Comparison of ENCODE assay signal across 20 mouse cellular contexts in genomic region chr9:20983169-20983568, GRCm38 (mm10). TPM values are rescaled to one million over a fixed set of nuclear protein-coding genes. Genes with fewer than 3 reads are reported as not detected.
A peak's percentile ranks its signal among the peaks of the same experiment; 100 is the strongest.
DNase-seq lines count a peak whose midpoint lies in the region; ATAC-seq and TF ChIP-seq lines count a peak whose summit lies in the region.
"Had no signal": no experiment of that assay in that cellular context is flagged by ENCODE, and none has a peak within 500 bp of the region (broad histone marks: within the 10 kb centered on the region; RNA-seq: fewer than 3 reads in every experiment).

No protein-coding gene starts in this region.

- H3K27me3 ChIP-seq in kidney, embryonic 16.5 days (ENCODE audit: insufficient read depth, low read length), result no peaks in the 10 kb centered on the region
- H3K27me3 ChIP-seq in ES-Bruce4 (ENCODE audit: control insufficient read depth, insufficient read depth, low read length, poor library complexity, severe bottlenecking), result no peaks in the 10 kb centered on the region
- no peaks in the 10 kb centered on the region for H3K27me3 ChIP-seq in embryonic facial prominence, embryonic 11.5 days (ENCODE audit: control insufficient read depth, insufficient read depth, low read length)
- H3K27me3 ChIP-seq: embryonic facial prominence, embryonic 15.5 days; limb, embryonic 15.5 days had no signal

- DNase-seq in kidney, adult 11 months, result no peak
- DNase-seq in embryonic facial prominence, embryonic 11.5 days (ENCODE audit: low spot score), result peak; percentile 26
- peak; percentile 54 for DNase-seq in thymus, postnatal 14 days
- no peak for DNase-seq in urinary bladder, adult 18-20 months (ENCODE audit: low spot score in 2 of 2)
- DNase-seq in layer of hippocampus, adult 18-20 months (ENCODE audit: low spot score in 2 of 2), result no peak
- DNase-seq: adrenal gland, postnatal 25 days; cerebellum, postnatal 14 days; heart, adult 2 months; heart, postnatal 14 days; kidney, postnatal 36 days; lung, adult 18-20 months had no signal

- no peak for TF ChIP-seq CTCF in ES-Bruce4 (IDR thresholded peaks at IDR 0.05; ENCODE audit: low read depth, low read length)

- H3K9me3 ChIP-seq in kidney, embryonic 16.5 days (ENCODE audit: low read length), result no peaks in the 10 kb centered on the region
- H3K9me3 ChIP-seq in ES-Bruce4 (replicated peaks; ENCODE audit: control insufficient read depth, insufficient read depth, low read length, poor library complexity, severe bottlenecking), result no peaks in the 10 kb centered on the region
- H3K9me3 ChIP-seq in embryonic facial prominence, embryonic 11.5 days (replicated peaks; ENCODE audit: control insufficient read depth, low read length), result no peaks in the 10 kb centered on the region
- H3K9me3 ChIP-seq: embryonic facial prominence, embryonic 15.5 days; forebrain, embryonic 13.5 days; limb, embryonic 15.5 days had no signal

- H3K36me3 ChIP-seq in kidney, embryonic 16.5 days (ENCODE audit: insufficient read depth, low read length), result no peaks in the 10 kb centered on the region
- H3K36me3 ChIP-seq in ES-Bruce4 (ENCODE audit: control insufficient read depth, insufficient read depth, low read length, poor library complexity, severe bottlenecking), result no peaks in the 10 kb centered on the region
- H3K36me3 ChIP-seq in embryonic facial prominence, embryonic 11.5 days (replicated peaks; ENCODE audit: control insufficient read depth, insufficient read depth, low read depth, low read length), result no peaks in the 10 kb centered on the region
- H3K36me3 ChIP-seq: embryonic facial prominence, embryonic 15.5 days; limb, embryonic 15.5 days had no signal

- peak; percentile 34 for TF ChIP-seq POLR2A in ES-Bruce4 (IDR thresholded peaks at IDR 0.05; ENCODE audit: insufficient read depth, low read length)

- ATAC-seq in kidney, embryonic 16.5 days (ENCODE audit: low FRiP score, low TSS enrichment), result no peak
- no peak for ATAC-seq in embryonic facial prominence, embryonic 11.5 days (replicated peaks; ENCODE audit: insufficient number of reproducible peaks, low FRiP score, low TSS enrichment, low read depth)
- ATAC-seq in cerebellum, adult (ENCODE audit: insufficient number of reproducible peaks, low FRiP score, low TSS enrichment), result no peak
- ATAC-seq: forebrain, embryonic 13.5 days; hindbrain, embryonic 16.5 days had no signal

- no peak overlapping the region for H3K4me2 ChIP-seq in kidney, embryonic 16.5 days (replicated peaks; ENCODE audit: low read depth, low read length)
- H3K4me2 ChIP-seq in embryonic facial prominence, embryonic 11.5 days (ENCODE audit: low read depth, low read length), result no peak overlapping the region
- H3K4me2 ChIP-seq: embryonic facial prominence, embryonic 15.5 days; forebrain, embryonic 13.5 days; limb, embryonic 15.5 days had no signal

- 0 out of 2 replicates have a peak overlapping the region, but pooled peaks have one; percentile 9 for H3K27ac ChIP-seq in kidney, embryonic 16.5 days (ENCODE audit: low read length)
- peak overlapping the region; percentile 91 for H3K27ac ChIP-seq in ES-Bruce4 (ENCODE audit: insufficient read depth, low read length)
- no peak overlapping the region for H3K27ac ChIP-seq in embryonic facial prominence, embryonic 11.5 days (replicated peaks; ENCODE audit: low read depth, low read length)
- H3K27ac ChIP-seq: embryonic facial prominence, embryonic 15.5 days; forebrain, embryonic 13.5 days; heart, adult 2 months; left cerebral cortex, adult 2 months; limb, embryonic 15.5 days had no signal

- 16% methylated on average over 5 of the region's 5 CpGs for WGBS in kidney, embryonic 16.5 days
- WGBS in embryonic facial prominence, embryonic 11.5 days, result 24% methylated on average over 5 of the region's 5 CpGs

- H3K4me1 ChIP-seq in kidney, embryonic 16.5 days (ENCODE audit: insufficient read depth, low read length), result peaks cover 13% of the 10 kb centered on the region; the same call in 1 of the 2 replicates
- peaks cover 10% of the 10 kb centered on the region for H3K4me1 ChIP-seq in ES-Bruce4 (ENCODE audit: control insufficient read depth, insufficient read depth, low read length)
- no peaks in the 10 kb centered on the region for H3K4me1 ChIP-seq in embryonic facial prominence, embryonic 11.5 days (ENCODE audit: control insufficient read depth, insufficient read depth, low read length)
- H3K4me1 ChIP-seq: forebrain, embryonic 13.5 days had no signal

- TF ChIP-seq EP300 in ES-Bruce4 (IDR thresholded peaks at IDR 0.05; ENCODE audit: insufficient read depth, low read depth, low read length), result peak; percentile 97

- no peak overlapping the region for H3K4me3 ChIP-seq in kidney, embryonic 16.5 days (ENCODE audit: low read length)
- peak overlapping the region; percentile 61 for H3K4me3 ChIP-seq in ES-Bruce4 (ENCODE audit: low read depth, low read length)
- H3K4me3 ChIP-seq in embryonic facial prominence, embryonic 11.5 days (ENCODE audit: low read depth, low read length), result no peak overlapping the region
- H3K4me3 ChIP-seq: embryonic facial prominence, embryonic 15.5 days; forebrain, embryonic 13.5 days; heart, adult 2 months; left cerebral cortex, adult 2 months; limb, embryonic 15.5 days had no signal

- H3K9ac ChIP-seq in kidney, embryonic 16.5 days (replicated peaks; ENCODE audit: low read length), result no peak overlapping the region
- peak overlapping the region; percentile 79 for H3K9ac ChIP-seq in ES-Bruce4 (ENCODE audit: low read depth, poor library complexity, severe bottlenecking)
- H3K9ac ChIP-seq in embryonic facial prominence, embryonic 11.5 days (replicated peaks; ENCODE audit: low read length), result no peak overlapping the region
- H3K9ac ChIP-seq: embryonic facial prominence, embryonic 15.5 days; forebrain, embryonic 13.5 days; limb, embryonic 15.5 days had no signal

RNA-seq across cellular contexts. Expression of gene S1pr2, which starts 6.6 kb away (rescaled TPM):
- 35.1 and 37.7 TPM in 2 replicates for polyA plus RNA-seq in kidney, embryonic 16.5 days (2015; fragmentation: Nextera tagmentation; extraction: Ambion mirVana)
- 14.1 and 19.9 TPM in 2 replicates for polyA plus RNA-seq in ES-Bruce4 (2011; ENCODE audit: insufficient read depth, insufficient read length, low read depth, missing spikeins)
- polyA plus RNA-seq in embryonic facial prominence, embryonic 11.5 days (2014; fragmentation: Nextera tagmentation; extraction: Ambion mirVana), result 37.5 and 43.6 TPM in 2 replicates
- total RNA-seq in layer of hippocampus, adult 18-20 months (2021), result 1 to 10 TPM; 1.6 to 2.1 TPM

RNA-seq across cellular contexts. Expression of gene Mrpl4, which starts 19.4 kb away (rescaled TPM):
- 161 and 169 TPM in 2 replicates for polyA plus RNA-seq in kidney, embryonic 16.5 days (2015; fragmentation: Nextera tagmentation; extraction: Ambion mirVana)
- polyA plus RNA-seq in ES-Bruce4 (2011; ENCODE audit: insufficient read depth, insufficient read length, low read depth, missing spikeins), result 45.1 and 50.9 TPM in 2 replicates
- polyA plus RNA-seq in embryonic facial prominence, embryonic 11.5 days (2014; fragmentation: Nextera tagmentation; extraction: Ambion mirVana), result 139 and 147 TPM in 2 replicates
- total RNA-seq in layer of hippocampus, adult 18-20 months (2021), result 10 to 100 TPM; 61.0 to 61.9 TPM

RNA-seq across cellular contexts. Expression of gene Dnmt1, which starts 23.5 kb away (rescaled TPM):
- 107 and 110 TPM in 2 replicates for polyA plus RNA-seq in kidney, embryonic 16.5 days (2015; fragmentation: Nextera tagmentation; extraction: Ambion mirVana)
- 115 and 120 TPM in 2 replicates for polyA plus RNA-seq in ES-Bruce4 (2011; ENCODE audit: insufficient read depth, insufficient read length, low read depth, missing spikeins)
- 82.0 and 88.1 TPM in 2 replicates for polyA plus RNA-seq in embryonic facial prominence, embryonic 11.5 days (2014; fragmentation: Nextera tagmentation; extraction: Ambion mirVana)
- total RNA-seq in layer of hippocampus, adult 18-20 months (2021), result 10 to 100 TPM; 32.1 to 34.7 TPM

RNA-seq across cellular contexts. Expression of gene Icam1, which starts 32.6 kb away (rescaled TPM):
- 14.2 and 18.0 TPM in 2 replicates for polyA plus RNA-seq in kidney, embryonic 16.5 days (2015; fragmentation: Nextera tagmentation; extraction: Ambion mirVana)
- polyA plus RNA-seq in ES-Bruce4 (2011; ENCODE audit: insufficient read depth, insufficient read length, low read depth, missing spikeins), result 24.9 and 25.7 TPM in 2 replicates
- 4.5 and 5.8 TPM in 2 replicates for polyA plus RNA-seq in embryonic facial prominence, embryonic 11.5 days (2014; fragmentation: Nextera tagmentation; extraction: Ambion mirVana)
- 1 to 10 TPM; 2.0 to 2.6 TPM for total RNA-seq in layer of hippocampus, adult 18-20 months (2021)

RNA-seq across cellular contexts. Expression of gene Icam4, which starts 46.0 kb away (rescaled TPM):
- 0.84 and 0.91 TPM in 2 replicates for polyA plus RNA-seq in kidney, embryonic 16.5 days (2015; fragmentation: Nextera tagmentation; extraction: Ambion mirVana)
- polyA plus RNA-seq in ES-Bruce4 (2011; ENCODE audit: insufficient read depth, insufficient read length, low read depth, missing spikeins), result 1.3 TPM in 1 of 2 replicates, not detected in the other
- 5.6 and 6.1 TPM in 2 replicates for polyA plus RNA-seq in embryonic facial prominence, embryonic 11.5 days (2014; fragmentation: Nextera tagmentation; extraction: Ambion mirVana)
- 1 to 10 TPM in 1 of 2 experiments, under 1 TPM in 1; 0.97 to 1.2 TPM for total RNA-seq in layer of hippocampus, adult 18-20 months (2021)
- total RNA-seq: neutrophil, adult 5-6 weeks had no signal

Comparison
In these comparisons a context has a peak if more than half of its experiments do, and no peak if none do; other contexts are left out.
1. DNase-seq: peak in embryonic facial prominence, embryonic 11.5 days (single experiment) and thymus, postnatal 14 days (single experiment); none in kidney, adult 11 months (single experiment), urinary bladder, adult 18-20 months (0 of 2) and layer of hippocampus, adult 18-20 months (0 of 2).